Mouse (Mus musculus): Measurements from ENCODE around the gene Dkkl1.
A peak's percentile ranks its signal among the peaks of the same experiment; 100 is the strongest.

Dkkl1 gene

DNA sequence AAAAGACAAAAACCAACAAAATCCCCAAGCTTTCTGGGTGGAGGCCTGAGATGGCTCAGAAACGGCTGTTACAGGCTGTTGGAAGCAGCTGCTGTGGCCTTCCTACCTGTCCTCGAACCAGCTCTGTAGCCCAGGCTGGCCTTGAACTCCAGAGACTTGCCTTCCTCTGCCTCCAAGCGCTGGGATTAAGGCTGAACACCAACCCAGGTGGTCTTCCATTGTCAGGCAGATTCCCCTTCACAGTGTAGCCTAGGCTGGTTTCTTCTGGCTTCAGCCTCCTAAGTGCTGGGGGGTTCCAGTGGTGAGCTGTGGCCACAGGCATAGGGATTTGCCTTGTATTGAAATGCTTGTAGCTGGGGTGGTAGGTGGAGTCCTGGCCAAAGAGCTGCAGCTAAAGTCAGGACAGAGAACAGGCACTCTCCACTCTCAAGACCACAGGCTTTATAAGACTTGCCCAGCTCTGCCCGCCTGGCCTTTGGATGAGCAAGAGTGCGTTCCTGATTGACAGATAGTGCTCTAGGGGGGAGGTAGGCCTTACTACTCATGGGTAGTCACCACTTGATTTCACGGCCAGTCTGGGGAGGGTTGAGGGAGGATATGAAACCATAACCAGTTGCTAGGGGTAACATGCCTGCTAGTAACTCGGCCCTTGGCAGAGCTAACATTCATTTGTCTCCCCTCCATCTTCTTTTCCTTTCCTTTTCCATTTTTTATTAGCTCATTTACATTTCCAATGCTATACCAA, 17.7 kb upstream of the Dkkl1 start:
- no peak for DNase-seq (ENCODE audit: low spot score)

DNA sequence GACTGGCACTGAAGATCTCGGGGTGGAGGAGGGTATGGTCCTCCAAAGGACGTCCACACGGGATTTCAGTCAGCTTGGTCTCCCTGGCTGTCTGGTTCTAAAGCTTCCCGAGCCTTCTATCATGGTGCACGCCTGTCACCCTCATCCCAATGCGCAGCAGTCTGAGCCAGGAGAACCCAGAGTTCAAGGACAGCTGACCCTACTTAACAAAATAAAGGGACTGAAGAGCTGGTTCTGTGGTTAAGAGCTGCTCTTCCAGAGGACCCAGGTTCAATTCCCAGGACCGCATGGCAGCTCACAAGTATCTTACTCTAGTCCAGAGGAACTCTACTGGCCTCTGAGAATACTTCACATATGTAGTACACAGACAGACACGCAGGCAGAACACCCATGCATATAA, 17.1 kb upstream of the Dkkl1 start:
- DNase-seq (ENCODE audit: low spot score), result no peak

DNA sequence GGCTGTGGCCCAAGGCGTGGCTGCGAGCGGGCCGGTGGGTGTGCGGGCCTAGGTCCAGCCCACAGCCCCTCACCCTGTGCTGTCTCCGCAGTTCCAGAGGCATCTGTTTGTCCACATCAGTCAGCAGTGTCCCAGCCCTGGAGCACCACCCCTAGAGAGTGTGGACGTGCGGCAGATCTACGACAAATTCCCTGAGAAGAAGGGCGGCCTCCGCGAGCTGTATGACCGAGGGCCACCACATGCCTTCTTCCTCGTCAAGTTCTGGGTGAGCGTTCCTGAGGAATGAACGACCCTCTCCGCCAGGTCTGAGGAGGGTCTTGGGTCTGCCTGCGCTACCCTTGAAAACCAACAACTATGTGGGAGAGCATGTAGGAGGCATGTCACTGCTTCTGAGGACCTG, 16.6 kb upstream of the Dkkl1 start:
- DNase-seq (ENCODE audit: low spot score), result no peak

DNA sequence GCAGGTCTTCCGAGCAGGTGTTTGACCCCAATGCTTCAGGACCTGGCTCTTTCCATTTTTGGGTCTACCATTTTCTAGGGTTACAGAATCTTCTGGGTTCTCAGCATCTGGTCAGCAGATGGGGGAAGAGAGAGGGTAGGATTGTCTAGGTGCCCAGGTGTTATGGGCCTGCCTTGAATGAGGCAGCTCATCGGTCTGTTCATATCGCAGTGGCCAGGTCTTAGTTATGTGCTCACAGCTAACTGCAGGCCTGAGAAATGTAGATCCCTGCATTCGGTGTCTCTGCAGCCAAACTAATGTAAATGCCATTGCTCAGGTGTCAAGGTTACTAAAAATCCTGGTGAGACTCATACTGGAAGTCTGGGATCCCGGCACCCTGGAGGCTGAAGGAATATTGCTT, 14.5 kb upstream of the Dkkl1 start:
- DNase-seq (ENCODE audit: low spot score), result no peak

DNA sequence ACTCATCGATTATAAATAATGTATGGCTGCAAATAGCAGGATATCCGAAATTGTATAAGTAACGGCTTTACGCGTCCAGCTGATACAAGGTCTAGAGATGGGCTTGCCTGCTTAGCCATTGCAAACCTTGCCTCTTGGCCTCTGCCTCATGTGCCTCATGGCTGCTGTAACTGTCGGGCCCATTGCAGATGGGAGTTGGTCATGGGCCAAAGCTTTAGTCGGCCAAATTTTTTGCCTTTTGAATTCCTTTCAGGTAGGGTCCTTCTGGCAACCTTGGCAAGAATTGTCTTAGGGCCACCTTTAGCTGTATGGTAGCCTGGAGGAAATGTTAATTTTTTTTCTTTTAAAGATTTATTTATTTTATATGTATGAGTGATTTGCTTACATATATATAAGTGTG, 12.9 kb upstream of the Dkkl1 start:
- no peak for DNase-seq (ENCODE audit: low spot score)

DNA sequence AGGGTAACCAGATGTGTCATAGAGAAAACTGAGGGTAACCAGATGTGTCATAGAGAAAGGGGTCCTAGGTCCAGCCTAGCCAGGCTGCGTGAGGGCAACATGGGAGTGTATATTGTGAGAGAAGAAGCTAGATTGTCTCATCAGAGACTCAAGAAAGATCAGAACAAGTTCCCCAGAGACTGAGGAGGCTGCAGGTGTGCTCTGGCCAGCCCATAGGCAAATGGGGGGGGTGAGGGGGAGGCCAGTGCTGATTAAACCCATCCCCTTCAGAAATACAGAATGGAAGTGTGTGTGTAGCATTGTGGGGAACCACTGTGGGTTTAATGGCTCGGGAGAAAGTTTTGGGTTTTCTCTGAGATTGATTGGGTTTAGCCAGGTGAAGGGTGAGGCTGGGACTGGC, 9.7 kb upstream of the Dkkl1 start:
- no peak for DNase-seq (ENCODE audit: low spot score)

DNA sequence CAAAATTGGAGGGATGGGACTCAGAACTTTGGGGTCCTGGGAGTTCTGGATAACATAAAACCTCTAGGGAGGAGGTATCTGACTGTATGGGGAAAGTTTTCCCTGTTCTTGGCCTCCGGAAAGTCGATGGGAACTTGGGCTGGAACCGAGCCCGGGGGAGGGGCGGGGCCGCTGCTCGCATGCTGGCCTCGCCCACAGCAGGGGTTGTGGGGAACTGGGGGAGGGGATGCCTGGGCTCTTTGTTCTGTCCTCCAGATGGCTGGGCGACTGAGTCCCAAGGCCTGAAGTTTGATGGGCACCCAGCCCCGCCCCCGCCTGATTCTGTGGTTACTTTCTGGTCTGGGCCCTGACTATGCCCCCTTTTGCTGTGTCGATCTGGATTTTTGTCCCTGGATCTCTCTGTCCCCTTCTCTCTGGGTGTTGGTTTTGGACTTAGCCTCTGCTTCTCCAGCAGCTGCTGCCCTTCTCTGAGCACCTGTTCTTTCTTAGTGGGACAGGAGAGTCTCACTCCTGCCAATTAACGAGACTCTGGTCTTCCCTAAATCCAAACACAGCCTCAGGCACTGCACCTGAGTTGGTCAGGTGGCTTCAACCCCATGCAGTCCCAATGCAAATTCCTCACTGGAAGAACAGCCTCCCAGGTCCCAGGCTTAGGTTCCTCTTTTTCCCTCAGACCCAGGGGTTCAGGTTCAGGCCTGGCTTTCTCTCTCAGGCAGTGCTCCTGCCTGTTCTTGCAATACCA, 4.7 kb upstream of the Dkkl1 start:
- no peak for DNase-seq (ENCODE audit: low spot score)

DNA sequence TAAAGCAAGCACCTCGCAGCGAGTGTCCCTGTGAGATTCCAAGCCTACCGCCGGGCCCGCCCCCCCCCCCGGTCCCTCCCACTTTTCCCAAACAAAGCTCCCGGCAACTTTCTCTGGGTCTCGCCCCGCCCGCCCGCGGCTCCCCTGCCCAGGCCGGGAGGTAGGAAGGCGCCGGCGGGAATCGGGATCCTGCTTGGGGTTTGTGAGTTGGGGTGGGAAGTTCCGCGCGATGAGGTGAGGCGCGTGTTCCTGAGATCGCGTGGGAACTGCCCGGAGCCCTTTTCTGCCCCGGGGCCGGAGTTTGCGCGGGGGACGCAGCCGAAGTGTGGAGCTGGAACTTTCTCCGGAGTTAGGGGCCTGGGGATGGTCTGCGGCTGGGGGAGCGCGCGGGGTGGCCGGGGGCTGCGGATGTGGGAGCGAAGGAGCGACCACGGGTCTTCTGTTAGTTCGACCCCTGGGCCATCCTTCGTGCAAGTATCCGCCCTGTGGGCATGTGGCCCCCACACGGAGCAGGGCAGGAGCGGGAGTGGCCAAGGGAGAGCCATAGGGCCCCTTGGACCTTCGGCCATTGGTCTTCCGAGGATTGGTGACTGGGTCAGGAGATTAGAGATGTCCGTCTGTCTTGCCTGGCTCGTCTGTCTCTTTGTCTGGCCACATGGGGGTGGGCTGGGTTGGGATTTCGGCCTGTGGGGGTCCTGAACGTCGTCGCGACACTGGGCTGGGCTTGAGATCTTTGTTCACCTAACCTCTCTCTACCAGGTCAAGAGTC, 3.9 kb upstream of the Dkkl1 start, which contains the start of gene Tead2:
Tead2 (plus strand) TSS at position 81 of the 769 bp plus-strand sequence.
- no peak for DNase-seq (ENCODE audit: low spot score)

DNA sequence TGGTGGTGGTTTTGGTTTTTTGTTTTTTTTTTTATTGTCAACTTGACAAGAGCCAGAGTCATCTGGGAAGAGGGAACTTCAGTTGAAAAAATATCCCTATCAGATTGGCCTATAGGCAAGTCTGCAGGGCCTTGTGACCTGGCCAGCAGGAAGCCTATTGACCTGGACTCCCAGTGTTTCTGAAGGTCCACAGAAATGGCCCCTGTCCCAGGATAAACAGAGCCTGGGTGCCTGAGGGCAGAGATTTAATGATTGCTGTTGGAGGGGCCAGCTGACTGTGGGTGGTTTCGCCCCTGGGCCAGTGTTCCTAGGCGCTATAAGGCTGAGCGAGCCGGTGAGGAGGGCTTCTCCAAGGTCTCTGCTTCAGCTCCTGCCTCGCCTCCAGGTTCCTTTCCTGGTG, 1.8 kb upstream of the Dkkl1 start:
- DNase-seq (ENCODE audit: low spot score), result no peak

DNA sequence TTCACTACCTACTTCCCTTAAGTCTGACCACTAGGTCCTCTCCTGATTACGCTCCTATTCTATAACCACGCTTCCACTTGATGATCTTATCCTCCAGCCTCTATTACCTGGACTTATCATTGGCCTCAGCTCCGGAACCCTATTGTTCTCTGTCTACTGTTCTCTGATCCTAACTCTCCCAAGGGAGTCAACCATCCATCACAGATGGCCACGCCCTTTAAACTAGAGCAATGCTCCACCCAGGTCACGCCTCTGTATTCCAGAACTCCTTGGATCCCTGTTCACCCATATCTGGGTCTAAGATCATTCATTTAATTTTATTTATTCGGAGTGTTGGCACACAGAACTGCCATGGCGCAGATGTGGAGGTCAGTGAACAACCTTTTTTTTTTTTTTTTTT, 409 bp upstream of the Dkkl1 start:
- DNase-seq (ENCODE audit: low spot score), result no peak

DNA sequence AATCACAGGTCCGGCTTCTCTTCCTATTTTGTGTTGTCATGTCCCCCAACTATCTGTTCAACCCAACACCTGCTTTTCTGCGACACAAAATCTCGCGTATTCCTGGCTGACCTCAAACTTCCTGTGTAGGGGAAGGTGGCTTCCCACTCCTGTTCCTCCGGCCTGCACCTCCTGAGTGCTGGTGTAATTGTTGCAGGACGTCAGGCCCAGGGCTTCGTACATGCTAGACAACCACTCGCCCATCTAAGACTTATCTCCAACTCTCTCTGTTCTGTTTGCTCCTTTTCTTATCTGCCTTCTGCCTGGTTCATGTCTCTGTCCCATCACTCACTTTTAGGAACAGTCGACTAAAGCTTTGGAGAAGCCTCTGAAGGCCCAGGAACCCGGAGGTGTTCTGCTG, 877 bp downstream of the Dkkl1 start:
- DNase-seq (ENCODE audit: low spot score), result no peak

DNA sequence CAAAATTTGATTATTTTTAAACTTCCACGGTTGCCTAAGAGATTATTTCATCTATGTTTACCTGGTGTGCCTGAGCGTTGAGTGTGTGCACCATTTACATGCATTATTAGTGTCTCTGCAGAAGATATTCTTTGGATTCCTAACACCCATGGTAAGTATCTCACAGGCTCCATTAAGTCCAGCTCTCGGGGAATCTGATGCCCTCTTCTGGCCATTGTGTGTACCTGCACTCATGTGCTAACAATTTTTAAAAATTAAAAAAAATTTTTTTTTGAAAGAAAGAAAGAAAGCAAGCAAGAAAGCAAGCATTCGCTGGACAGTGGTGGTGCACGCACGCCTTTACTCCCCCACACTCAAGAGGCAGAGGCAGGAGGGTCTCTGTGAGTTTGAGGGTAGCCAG, 3.7 kb downstream of the Dkkl1 start:
- DNase-seq (ENCODE audit: low spot score), result no peak

DNA sequence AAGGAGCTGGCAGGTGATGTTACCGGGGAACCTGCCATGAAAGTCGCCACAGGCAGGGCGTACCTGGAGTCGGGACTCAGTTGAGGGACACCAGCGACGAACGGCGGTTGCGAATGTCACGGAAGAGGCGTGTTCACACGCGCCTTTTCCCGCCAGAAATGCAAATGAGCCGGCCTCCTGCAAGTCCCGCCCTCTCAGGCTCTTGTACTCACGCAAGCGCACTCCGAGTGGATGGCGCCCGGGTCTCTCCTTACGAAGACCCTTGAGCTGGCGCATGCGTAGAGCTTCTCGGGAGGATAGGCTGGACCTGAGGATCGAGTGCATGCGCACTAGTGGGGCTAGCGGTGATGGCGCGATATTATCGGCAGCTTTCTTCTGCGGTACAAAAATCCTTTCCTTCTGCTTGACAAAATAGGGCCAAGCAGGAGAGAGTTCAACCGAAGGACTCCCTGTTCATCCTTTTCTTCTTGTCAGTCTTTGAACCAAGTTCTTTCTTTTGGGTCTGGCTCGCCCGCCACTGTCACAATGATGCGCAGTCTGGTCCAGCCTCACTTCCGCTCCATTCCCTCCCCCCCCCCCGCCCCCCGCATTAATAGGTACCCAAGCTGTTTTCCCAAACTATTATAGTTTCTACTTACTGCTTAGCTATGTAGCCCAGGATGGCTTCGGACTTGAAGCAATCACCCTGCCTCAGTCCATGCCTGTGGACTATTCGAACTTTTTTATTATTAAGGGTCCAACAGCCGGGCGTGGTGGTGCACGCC, 7.4 kb downstream of the Dkkl1 start, which contains the start of gene Ccdc155:
Ccdc155 (minus strand) TSS at position 513 of the 764 bp plus-strand sequence.
- peak; percentile 88 for DNase-seq (ENCODE audit: low spot score)

DNA sequence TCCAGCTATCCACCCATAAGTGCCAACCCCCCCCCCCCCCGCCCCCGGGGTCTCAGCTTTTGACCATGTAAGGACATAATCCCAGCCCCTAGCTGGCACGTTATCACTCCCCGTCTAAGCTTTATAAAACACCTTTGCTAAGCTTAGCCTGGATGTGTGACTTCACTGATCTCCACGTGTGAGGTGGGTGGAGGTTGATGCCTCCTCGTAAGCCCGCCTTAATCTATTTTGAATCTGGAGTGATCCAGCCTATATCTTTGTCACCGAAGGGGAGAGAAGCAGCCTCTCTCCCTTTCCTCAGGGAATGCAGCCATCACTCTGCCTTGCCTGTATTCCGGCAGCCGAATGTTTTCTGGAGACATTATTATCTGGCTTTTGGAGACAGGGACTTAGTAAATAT, 9.3 kb downstream of the Dkkl1 start:
- DNase-seq (ENCODE audit: low spot score), result no peak

DNA sequence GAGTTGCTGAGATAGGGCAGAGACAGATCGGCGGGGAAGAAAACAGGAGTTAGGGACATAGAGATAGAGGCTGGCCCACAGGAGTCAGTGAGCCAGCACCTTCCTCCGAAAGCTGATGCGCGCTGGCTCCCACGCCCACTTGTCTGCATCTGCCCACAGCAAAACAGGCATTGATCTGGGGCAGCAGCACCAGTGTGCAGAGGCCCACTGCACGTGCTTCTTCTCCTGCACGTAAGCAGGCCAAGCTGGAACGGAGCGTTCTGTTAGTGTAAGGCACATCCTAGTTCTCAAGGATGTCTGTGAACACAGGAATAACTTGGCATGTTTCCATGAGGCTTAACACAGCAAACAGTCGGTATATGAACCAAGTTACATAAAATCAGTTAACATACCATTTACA, 13.0 kb downstream of the Dkkl1 start:
- peak; percentile 70 for DNase-seq (ENCODE audit: low spot score)

DNA sequence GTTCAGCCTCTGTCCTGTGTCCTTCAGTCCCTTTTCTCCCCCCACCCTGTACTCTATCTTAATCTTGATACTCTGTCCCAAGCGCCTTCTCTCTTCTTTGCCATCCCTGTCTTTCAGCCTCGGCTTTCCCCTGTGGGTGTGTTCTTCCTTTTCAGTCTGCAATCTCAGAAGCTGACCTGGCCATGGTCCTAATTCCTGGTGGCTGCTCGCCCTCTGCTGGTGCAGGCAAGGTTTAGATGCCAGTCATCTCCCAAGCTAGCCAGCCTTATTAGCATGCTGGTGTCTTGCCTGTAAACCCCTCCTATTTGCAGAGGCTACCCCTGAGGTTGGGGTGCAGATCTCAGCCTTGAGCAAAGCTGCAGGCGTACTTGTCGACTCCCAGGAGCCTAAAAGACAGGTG, 13.5 kb downstream of the Dkkl1 start:
- peak; percentile 51 for DNase-seq (ENCODE audit: low spot score)

DNA sequence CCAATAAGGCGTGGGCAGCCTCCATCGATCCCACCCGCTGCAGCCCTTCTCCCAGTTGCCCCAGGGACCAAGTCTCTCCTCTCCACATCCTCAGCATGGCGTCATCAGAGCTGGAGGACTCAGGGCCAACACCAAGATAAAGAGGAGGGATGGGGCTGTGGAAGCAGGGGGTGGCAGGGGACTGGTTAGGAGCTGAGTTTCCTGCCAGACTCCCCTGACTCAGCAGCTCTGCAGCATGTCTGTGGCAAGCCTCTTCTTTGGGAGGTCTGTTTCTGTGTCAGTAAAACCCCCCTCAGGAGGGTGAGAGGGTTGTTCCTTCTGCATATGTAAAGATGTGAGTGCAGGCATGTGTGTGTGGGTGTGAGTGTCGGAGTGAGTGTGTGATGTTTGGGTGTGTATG, 15.0 kb downstream of the Dkkl1 start:
- DNase-seq (ENCODE audit: low spot score), result no peak

DNA sequence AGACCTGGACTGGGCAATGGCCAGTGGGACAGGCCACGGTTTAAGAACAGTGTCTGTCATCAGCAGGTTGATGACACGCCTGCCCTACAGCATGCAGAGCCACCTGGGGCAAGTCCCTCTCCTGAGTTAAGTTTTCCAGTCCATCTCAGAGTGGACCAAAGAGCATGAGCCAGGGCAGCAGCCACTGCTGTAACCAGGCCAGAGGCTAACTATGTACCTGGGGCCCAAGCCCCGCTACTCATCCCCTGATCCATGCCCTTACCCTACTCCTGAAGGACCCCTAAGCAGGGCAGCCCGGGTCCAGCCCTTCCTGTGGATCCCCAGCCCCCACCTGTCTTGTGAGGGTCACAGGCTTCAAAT, 15.8 kb downstream of the Dkkl1 start:
- DNase-seq (ENCODE audit: low spot score), result no peak

DNA sequence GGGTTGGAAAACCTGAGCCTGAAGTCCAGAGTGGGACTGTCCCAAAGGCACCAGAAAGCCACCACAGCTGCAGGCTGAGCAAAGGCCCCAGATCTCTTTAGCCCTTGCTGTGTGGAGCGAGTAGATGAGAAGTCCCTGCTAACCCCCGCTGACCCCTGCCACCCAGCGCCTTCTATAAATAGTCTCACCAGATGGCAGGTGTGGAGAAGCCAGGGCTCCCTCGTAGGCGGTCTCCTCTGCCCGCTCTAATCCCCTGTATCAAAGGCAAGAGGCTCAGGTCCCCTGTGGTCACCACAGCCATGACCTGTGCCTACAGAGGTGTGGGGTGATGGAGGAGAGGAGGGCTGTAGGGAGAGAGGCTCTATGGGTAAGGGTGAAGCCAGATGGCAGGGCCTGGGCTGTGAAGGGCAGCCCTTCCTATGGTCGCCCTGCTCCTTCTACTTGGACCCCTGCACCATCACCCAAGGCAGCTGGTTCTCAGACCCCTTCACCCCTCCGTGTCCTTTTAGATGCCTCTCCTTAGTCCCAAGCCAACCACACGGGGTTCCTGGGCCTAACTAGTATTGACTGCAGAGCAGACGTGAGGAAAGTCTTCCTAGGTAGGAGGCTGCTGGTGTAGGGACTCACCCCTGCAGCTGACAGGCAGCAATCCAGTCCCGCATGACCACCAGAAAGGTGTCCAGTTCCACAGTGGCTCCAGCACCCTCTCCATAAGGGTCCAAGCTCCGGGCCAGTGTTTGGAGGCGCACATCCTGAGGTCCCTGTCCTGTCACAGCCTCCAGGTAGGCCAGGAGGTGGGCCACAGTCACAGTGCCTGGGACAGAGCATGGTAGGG, 16.4 kb downstream of the Dkkl1 start:
- DNase-seq (ENCODE audit: low spot score), result no peak

DNA sequence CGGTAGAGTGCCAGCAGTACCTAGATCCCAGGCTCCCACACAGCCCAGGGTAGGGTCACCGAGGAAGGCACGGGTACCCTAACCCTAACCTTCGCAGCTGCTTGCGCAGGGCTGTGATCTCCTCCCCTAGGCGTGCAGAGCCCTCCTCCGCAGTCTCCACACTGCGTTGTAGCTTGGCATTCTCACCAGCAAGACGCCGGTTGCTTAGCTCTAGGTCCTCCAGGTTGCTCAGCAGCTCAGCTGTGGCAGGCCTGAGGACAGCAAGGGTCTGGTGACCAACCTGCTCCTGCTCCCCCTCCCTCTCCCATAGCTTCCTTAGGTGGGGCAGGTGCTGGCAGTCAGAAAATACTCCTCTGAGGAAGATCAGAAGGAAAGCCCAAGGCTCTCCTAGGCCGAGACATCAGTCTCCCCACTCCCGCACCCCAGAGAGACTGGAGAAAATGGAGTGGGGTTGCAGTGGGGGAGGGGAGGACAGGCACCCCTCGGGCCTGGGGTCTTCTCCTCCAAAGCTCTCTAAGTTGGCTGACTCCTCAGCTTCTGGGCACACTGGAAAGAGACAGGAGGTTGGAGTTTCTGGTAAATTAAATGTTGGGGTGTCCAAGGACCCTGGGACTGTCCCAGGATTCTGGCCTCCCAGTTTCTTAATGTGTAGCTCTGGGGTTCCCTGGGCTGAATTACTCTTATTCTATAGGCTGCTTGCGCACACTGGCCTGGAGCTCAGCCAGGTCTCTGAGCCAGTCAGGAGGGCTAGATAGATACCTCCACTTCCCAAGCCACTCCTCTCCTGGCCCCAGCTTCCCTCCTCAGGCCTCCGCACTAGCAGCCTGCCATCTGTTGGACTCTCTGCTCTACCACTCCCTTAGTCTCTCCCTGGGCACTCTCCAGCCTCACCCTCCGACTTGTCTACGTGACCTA, 17.8 kb downstream of the Dkkl1 start:
- no peak for DNase-seq (ENCODE audit: low spot score)
